Mouse (Mus musculus): ENCODE results near the gene Psd4. TPM values are rescaled to one million over a fixed set of nuclear protein-coding genes. Genes with fewer than 3 reads are reported as not detected.

Gene Psd4
- total and polyA plus RNA-seq, 3 experiments = 54.8 to 66.8 (median 55.0) TPM

GRCm38 (mm10) chr2:24385111-24385961 is 18.0 kb downstream of the Psd4 start:
- in situ Hi-C loops (cut with MboI; ENCODE audit: low pct_ligation_motif_present, low pct_unique_long_range_greater_than_20kb, low sequenced_read_pairs) (no loop called here), dilution Hi-C loops (cut with MboI; ENCODE audit: extremely low pct_ligation_motif_present, extremely low pct_unique_long_range_greater_than_20kb, low sequenced_read_pairs) (no loop called here)
- Histone ChIP-seq H3K9ac (ENCODE audit: insufficient read depth, low read depth) (peak overlapping the region; percentile 97), H3K79me2 (replicated peaks; ENCODE audit: control insufficient read depth, extremely low read depth, insufficient read depth, poor library complexity, severe bottlenecking) (peaks cover 46% of the 10 kb centered on the region), H3K4me2 (ENCODE audit: insufficient read depth, low read depth, poor library complexity, severe bottlenecking) (peak overlapping the region; percentile 63), H3K36me3 (replicated peaks in 1 of 2; ENCODE audit: control insufficient read depth in 1 of 2, insufficient read depth in 1 of 2, low read length in 1 of 2) (peaks cover 15 to 30% of the 10 kb centered on the region in 2 experiments), H3K4me3 (replicated peaks in 1 of 3; ENCODE audit: low read depth in 2 of 3, low read length in 2 of 3, poor library complexity in 1 of 3) (peak overlapping the region; percentile 71 to 98 (median 94)), H3K4me1 (ENCODE audit: control insufficient read depth in 1 of 2, insufficient read depth in 2 of 2) (peaks cover 27 to 60% of the 10 kb centered on the region in 2 experiments), H3K27ac (ENCODE audit: insufficient read depth, low read depth) (peak overlapping the region; percentile 76), H3K9me3 (replicated peaks; ENCODE audit: low read length) (no peaks in the 10 kb centered on the region), H3K27me3 (replicated peaks) (no peaks in the 10 kb centered on the region)
- DNase-seq (ENCODE audit: extremely low read depth) = peak; percentile 94
- TF ChIP-seq MAFK (IDR thresholded peaks at IDR 0.05; ENCODE audit: insufficient replicate concordance, low read length) (no peak), ZC3H11A (IDR thresholded peaks at IDR 0.05; ENCODE audit: low read depth, low read length) (no peak), JUN (IDR thresholded peaks at IDR 0.05; ENCODE audit: insufficient read depth, low read depth, low read length) (no peak), HCFC1 (IDR thresholded peaks at IDR 0.05; ENCODE audit: low read depth, low read length) (peak; percentile 32), IRF4 (IDR thresholded peaks at IDR 0.05; ENCODE audit: low read depth, low read length) (peak; percentile 65; the same call in 1 of the 2 replicates), ZMIZ1 (IDR thresholded peaks at IDR 0.05; ENCODE audit: low read depth, low read length) (peak; percentile 84), USF1 (IDR thresholded peaks at IDR 0.05; ENCODE audit: low read depth, low read length) (no peak), ETS1 (conservative IDR thresholded peaks at IDR 0.05; ENCODE audit: low read depth, low read length) (0 out of 2 replicates have a peak, but pooled peaks have one; percentile 30), E2F4 (IDR thresholded peaks at IDR 0.05; ENCODE audit: insufficient replicate concordance, low read depth, low read length) (no peak), BHLHE40 (IDR thresholded peaks at IDR 0.05; ENCODE audit: low read depth, low read length) (no peak), SMC3 (IDR thresholded peaks at IDR 0.05; ENCODE audit: low read depth, low read length) (no peak; the same call in 1 of the 2 replicates), CHD2 (IDR thresholded peaks at IDR 0.05; ENCODE audit: low read length) (peak; percentile 84), TCF12 (IDR thresholded peaks at IDR 0.05; ENCODE audit: low read depth, low read length) (peak; percentile 64), RAD21 (IDR thresholded peaks at IDR 0.05; ENCODE audit: low read depth, low read length) (no peak), EP300 (IDR thresholded peaks at IDR 0.05; ENCODE audit: low read length) (no peak; the same call in 1 of the 2 replicates), CTCF (conservative IDR thresholded peaks at IDR 0.05 in 1 of 2, IDR thresholded peaks at IDR 0.05 in 1 of 2; ENCODE audit: low read depth in 2 of 2, low read length in 2 of 2) (no peak), KAT2A (IDR thresholded peaks at IDR 0.05; ENCODE audit: insufficient replicate concordance, low read length) (peak; percentile 58; the same call in 1 of the 2 replicates), UBTF (IDR thresholded peaks at IDR 0.05; ENCODE audit: low read depth, low read length) (no peak), GABPA (IDR thresholded peaks at IDR 0.05; ENCODE audit: insufficient replicate concordance, low read depth, low read length) (no peak), PAX5 (IDR thresholded peaks at IDR 0.05; ENCODE audit: low read length) (no peak), POLR2AphosphoS2 (IDR thresholded peaks at IDR 0.05; ENCODE audit: low read depth, low read length) (0 out of 2 replicates have a peak, but pooled peaks have one; percentile 51), MAZ (IDR thresholded peaks at IDR 0.05; ENCODE audit: low read depth, low read length) (peak; percentile 94), USF2 (conservative IDR thresholded peaks at IDR 0.05; ENCODE audit: low read depth, low read length) (no peak), SIN3A (IDR thresholded peaks at IDR 0.05; ENCODE audit: low read length) (peak; percentile 14; the same call in 1 of the 2 replicates), MXI1 (IDR thresholded peaks at IDR 0.05; ENCODE audit: low read depth, low read length) (0 out of 2 replicates have a peak, but pooled peaks have one; percentile 58), MYC (IDR thresholded peaks at IDR 0.05; ENCODE audit: low read depth, low read length) (peak; percentile 59; the same call in 1 of the 2 replicates), JUND (conservative IDR thresholded peaks at IDR 0.05; ENCODE audit: low read depth, low read length) (peak; percentile 41; the same call in 1 of the 2 replicates), POLR2A (IDR thresholded peaks at IDR 0.05; ENCODE audit: low read depth, low read length) (peak; percentile 61), MAX (IDR thresholded peaks at IDR 0.05; ENCODE audit: low read length) (peak; percentile 46), MEF2A (IDR thresholded peaks at IDR 0.05; ENCODE audit: borderline replicate concordance, low read depth, low read length) (no peak), RCOR1 (conservative IDR thresholded peaks at IDR 0.05; ENCODE audit: low read depth, low read length) (no peak), ZKSCAN1 (IDR thresholded peaks at IDR 0.05; ENCODE audit: borderline replicate concordance, low read depth, low read length) (no peak; the same call in 1 of the 2 replicates), ELF1 (IDR thresholded peaks at IDR 0.05; ENCODE audit: low read depth, low read length) (peak; percentile 6; the same call in 1 of the 2 replicates), CHD1 (IDR thresholded peaks at IDR 0.05; ENCODE audit: low read depth, low read length) (0 out of 2 replicates have a peak, but pooled peaks have one; percentile 42), ZNF384 (IDR thresholded peaks at IDR 0.05; ENCODE audit: low read depth, low read length) (no peak), TBP (conservative IDR thresholded peaks at IDR 0.05; ENCODE audit: low read depth, low read length) (no peak; the same call in 1 of the 2 replicates), NRF1 (IDR thresholded peaks at IDR 0.05; ENCODE audit: low read depth, low read length) (peak; percentile 19; the same call in 1 of the 2 replicates)

Measured in CH12.LX (cell line).